Mouse (Mus musculus) adrenal gland, adult 18-20 months (tissue): Measurements from ENCODE around the gene Syne2. TPM values are rescaled to one million over a fixed set of nuclear protein-coding genes. Genes with fewer than 3 reads are reported as not detected.

ENCODE experiments used
- DNase-seq, 2 experiments: peaks; one replicate each; pipeline ENCODE4 v3.0.0; 2021 to 2022; ENCODE audit warnings: low spot score in 2 of 2
- total RNA-seq, 2 experiments: library from RNA; stranded (reverse); gene quantifications; 1 replicate in 1 of 2; 2 replicates in 1 of 2; pipeline ENCODE4 v1.2.3; 2021

Gene Syne2
- total RNA-seq, 2 experiments from 2014 or later: 33.2 to 39.7 TPM

- no peak for DNase-seq
Measured at GRCm38 (mm10) chr12:75860843-75861242, 42.9 kb downstream of the Syne2 start.

- no peak for DNase-seq
Measured at GRCm38 (mm10) chr12:75865166-75865565, 47.2 kb downstream of the Syne2 start.

GRCm38 (mm10) chr12:75866419-75867373 is 48.8 kb downstream of the Syne2 start:
- no peak for DNase-seq

GRCm38 (mm10) chr12:75873546-75874235 is 55.8 kb downstream of the Syne2 start:
- no peak for DNase-seq

GRCm38 (mm10) chr12:75874287-75874994 is 56.5 kb downstream of the Syne2 start:
- DNase-seq: no peak

GRCm38 (mm10) chr12:75879636-75880317 is 61.8 kb downstream of the Syne2 start:
- no peak for DNase-seq

- no peak for DNase-seq
Measured at GRCm38 (mm10) chr12:75881554-75881953, 63.6 kb downstream of the Syne2 start.

- no peak for DNase-seq
Measured at GRCm38 (mm10) chr12:75886161-75886560, 68.2 kb downstream of the Syne2 start.

- no peak for DNase-seq
Measured at GRCm38 (mm10) chr12:75886946-75887345, 69.0 kb downstream of the Syne2 start.

- DNase-seq: no peak
Measured at GRCm38 (mm10) chr12:75888721-75889120, 70.8 kb downstream of the Syne2 start.

- DNase-seq: no peak
Measured at GRCm38 (mm10) chr12:75891206-75891605, 73.3 kb downstream of the Syne2 start.

GRCm38 (mm10) chr12:75893392-75893791 is 75.5 kb downstream of the Syne2 start:
- DNase-seq: peak in 1 of 2 experiments; percentile 10

GRCm38 (mm10) chr12:75894316-75894997 is 76.5 kb downstream of the Syne2 start:
- no peak for DNase-seq

- DNase-seq: no peak
Measured at GRCm38 (mm10) chr12:75894998-75895331, 77.0 kb downstream of the Syne2 start.

GRCm38 (mm10) chr12:75897793-75898192 is 79.9 kb downstream of the Syne2 start:
- DNase-seq: peak in 1 of 2 experiments; percentile 41

GRCm38 (mm10) chr12:75901721-75902120 is 83.8 kb downstream of the Syne2 start:
- DNase-seq: no peak

GRCm38 (mm10) chr12:75904068-75904467 is 86.1 kb downstream of the Syne2 start:
- DNase-seq: no peak

- DNase-seq: no peak
Measured at GRCm38 (mm10) chr12:75905304-75905703, 87.4 kb downstream of the Syne2 start.

- no peak for DNase-seq
Measured at GRCm38 (mm10) chr12:75908466-75908865, 90.5 kb downstream of the Syne2 start.

- DNase-seq: no peak
Measured at GRCm38 (mm10) chr12:75915694-75916093, 97.8 kb downstream of the Syne2 start.
